Mouse (Mus musculus) yolk sac, embryonic 10.5 days (tissue): ENCODE data around the gene Cenpo.

Experiments
- DNase-seq: peaks from one replicate; pipeline ENCODE4 v3.0.0-alpha.2; 2017; ENCODE audit warnings: low spot score

The Cenpo gene

DNA sequence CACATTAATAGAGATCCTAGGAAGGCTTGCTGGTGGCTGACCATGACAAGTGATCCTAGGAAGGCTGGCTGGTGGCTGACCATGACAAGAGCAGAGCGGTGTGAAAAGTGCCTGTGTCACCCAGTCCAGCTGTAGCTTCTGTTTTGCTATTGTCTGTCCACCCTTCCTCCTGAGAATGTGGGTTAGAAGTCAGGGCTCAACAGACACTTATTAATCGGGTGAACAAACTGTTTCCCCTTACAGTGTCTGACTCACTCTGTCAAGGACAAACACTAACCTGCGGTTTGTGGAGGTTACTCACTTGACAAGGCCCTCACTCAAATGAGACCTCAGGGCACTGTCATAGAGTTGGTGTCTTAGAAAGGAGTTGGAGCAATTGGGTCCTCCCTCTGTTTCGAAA, 35.4 kb downstream of the Cenpo start:
- no peak for DNase-seq

GRCm38 (mm10) chr12:4194643-4195042, 39.5 kb downstream of the Cenpo start:
- no peak for DNase-seq

- peak; percentile 30 for DNase-seq
Measured at GRCm38 (mm10) chr12:4193025-4193740, 40.9 kb downstream of the Cenpo start.

GRCm38 (mm10) chr12:4192514-4192913, 41.6 kb downstream of the Cenpo start:
- DNase-seq: no peak

DNA sequence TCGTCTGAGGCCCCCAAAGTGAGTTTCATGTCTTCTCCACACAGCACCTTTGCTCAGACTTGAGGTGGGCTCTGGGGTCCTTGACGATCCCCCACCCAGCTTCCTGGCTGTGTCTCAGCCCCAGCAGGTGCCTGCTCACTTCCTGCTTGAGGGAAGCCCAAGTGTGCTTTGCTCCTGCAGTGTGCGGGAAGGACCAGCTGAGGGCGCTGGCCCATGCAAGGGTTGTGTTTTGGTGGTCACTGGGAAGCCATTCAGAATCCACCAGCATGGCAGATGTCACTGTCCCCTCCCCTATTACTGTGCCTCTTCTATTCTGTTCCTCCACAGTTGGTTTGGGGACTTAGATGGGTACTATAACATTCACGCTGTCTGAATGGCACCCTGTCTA, 45.0 kb downstream of the Cenpo start:
- DNase-seq: no peak

GRCm38 (mm10) chr12:4188171-4189059, 45.7 kb downstream of the Cenpo start:
- no peak for DNase-seq

DNA sequence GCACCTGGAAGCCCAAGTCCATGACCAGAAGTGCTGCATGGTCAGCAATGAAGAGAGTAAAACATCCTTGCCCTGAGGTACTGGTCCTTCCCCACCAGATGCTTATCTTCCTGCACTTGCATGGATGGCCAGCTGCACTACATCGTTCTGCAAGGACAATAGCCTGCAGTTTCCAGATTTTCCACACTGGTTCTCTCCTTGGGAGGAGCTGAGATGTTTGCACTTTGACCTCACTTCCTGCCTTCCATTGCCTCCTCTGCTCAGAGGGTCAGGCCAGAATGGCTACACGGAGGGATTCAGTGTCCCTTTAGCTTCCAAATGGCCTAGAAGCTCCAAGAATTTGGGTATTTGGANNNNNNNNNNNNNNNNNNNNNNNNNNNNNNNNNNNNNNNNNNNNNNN, 49.4 kb downstream of the Cenpo start:
- no peak for DNase-seq

DNA sequence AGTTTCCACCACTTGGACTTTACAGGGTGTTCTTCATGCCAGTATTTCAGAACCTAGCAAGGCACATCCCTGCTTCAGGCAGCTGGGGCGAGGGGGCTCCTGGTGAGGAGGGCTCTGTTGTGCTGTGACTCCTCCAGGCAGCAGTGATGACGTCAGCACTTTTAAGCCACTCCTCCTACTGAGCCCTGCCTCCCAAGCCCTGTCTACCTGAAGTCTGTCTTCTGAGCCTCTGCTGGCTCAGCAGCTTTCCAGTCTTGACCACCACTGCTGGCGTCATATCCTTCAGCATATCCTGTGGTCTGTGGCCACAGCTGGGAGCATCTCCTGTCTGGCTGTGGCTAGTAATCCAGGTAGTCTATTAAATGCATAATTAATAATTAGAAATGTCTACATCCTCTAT, 53.6 kb downstream of the Cenpo start:
- DNase-seq: no peak

GRCm38 (mm10) chr12:4179671-4180233, 54.3 kb downstream of the Cenpo start:
- DNase-seq: no peak

DNA sequence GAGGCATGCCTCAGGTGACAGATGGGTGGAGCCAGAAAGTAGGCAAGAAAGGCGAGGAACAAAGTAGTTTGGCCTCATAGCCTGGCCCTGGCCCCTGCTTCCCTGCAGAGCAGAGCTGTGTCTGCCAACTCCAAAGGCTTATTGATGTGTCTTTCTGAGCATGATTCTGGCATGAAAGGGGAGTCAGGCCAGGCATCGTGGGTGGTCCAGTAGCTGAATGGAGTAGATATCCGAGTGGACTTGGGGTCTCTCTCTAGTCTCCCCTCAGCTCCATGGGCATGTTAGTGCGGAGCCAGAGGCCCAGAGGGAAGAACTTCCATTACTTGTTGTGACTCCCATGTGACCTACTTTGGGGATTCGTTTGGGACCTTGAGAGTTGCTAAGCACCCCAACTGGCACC, 55.3 kb downstream of the Cenpo start:
- DNase-seq: no peak

DNA sequence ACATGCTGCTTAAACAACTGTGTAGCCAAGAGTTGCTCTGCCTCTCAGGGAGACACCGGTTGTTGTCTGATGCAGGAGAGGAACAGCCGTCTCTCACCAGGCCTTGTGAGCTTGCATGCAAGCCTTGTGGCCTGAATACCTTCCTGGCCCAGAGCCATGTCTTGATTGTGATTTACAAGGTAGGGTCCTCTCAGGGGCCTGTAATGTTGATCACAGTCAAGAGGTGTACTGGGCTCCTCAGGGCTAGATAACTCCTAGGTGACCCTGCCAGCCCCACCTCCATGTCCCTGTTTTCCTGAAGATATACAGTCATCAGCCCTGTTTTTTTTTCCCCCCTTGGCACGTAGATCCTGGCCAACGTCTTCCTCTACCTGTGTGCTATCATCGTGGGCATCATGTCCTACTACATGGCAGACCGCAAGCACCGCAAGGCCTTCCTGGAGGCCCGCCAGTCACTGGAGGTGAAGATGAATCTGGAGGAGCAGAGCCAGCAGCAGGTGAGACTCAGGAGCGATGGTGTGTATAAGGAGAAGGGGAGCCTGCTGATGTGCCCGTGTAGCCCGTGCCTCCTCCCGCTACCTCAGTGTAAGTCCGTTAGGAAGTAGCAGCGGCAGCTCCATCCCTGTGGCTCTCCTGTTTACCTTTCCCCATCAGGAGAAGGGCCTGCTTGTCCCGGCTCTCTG, 60.8 kb downstream of the Cenpo start:
- no peak for DNase-seq

DNA sequence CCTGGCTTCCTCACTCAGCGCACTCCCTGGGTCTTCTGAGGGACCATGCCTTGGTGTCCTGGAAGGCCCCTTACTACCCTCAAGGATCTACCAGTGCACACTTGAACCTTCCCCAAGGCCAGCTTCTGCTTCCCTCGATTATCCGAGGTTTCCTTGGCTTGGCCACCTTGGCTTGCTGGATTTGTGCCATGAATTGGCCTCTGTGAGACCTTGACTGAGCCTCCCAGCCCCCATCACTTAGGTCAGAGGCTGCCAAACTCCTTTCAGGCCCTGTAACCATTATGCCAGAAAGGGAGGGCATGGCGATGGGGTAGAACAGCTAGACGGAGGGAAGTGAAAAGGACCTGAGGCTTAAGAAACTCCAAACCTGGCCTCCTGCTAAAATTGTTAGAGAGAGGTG, 64.5 kb downstream of the Cenpo start:
- no peak for DNase-seq

GRCm38 (mm10) chr12:4169058-4169457, 65.0 kb downstream of the Cenpo start:
- DNase-seq: no peak

DNA sequence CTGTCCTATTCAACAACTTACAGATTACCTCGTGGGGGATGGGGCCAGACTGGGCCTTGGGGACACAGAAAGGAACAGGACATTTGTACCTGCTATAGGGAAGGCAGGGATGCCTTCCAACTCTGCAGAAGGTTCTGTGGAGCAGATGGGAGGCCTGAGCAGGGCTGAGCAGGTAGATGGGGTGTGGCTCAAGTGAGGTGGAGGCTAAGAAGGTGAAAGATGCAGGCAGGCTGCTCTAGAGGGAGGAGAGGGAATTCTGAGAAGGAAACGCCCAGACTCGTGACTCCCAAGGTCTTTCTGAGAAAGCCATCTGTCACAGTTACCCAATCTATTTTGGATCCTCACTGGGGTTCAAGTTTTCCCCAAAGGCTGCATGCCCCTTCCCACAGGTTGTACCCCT, 67.1 kb downstream of the Cenpo start:
- no peak for DNase-seq

GRCm38 (mm10) chr12:4162886-4163285, 71.2 kb downstream of the Cenpo start:
- DNase-seq: no peak

GRCm38 (mm10) chr12:4160322-4160721, 73.8 kb downstream of the Cenpo start:
- no peak for DNase-seq

DNA sequence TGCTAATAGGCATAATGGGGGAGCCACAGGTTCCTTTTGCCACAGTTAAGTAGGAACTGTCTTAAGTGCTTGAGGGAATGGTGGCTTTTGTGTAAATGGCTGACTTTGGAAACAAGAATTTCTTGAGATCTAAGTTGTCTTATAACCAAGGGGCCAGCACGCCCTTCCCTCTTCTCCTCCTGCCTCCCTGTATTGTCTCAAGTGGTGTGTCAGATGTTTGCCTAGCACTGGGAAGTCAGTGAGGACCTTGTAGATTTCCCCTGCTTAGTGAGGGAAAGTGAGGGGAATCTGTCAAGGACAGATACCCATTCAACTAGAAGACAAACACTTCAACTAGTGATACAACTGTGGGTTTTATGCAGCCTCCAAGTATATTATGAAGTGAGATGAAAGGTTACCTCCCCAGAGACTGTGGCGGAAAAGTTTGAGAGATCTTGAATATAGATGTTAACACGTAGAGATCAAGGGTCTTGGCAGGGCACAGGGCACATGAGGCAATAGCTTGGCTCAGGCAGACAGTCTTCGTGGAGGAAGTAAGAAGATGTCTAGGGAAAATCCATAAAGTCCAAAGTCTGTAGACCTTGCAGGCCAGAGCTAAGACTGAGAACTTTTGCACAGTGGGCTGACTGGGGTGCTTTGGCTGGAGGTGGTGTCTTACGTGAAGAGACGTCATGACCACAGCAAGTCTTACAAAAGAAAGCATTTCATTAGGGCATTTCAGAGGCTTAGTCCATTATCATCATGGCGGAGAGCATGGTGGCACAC, 75.0 kb downstream of the Cenpo start:
- no peak for DNase-seq

DNA sequence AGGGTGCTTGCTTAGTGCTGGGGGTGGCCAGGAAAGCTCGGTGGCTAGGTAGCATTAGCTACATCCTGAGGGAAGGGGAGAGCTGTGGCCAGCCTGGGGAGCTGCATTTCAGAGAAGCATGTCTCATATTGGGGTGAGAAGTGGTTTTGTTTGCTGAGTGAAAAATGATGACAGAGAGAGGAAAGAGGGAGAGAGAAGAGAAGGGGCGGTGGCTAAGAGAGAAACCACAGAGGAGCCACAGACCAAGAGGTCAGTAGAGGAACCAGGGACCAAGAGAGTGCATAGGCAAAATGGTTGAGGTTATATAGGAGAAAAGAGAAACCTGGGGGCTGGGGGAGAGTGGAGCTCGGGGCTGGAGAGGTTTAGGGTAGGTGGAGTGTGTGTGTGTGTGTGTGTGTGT, 75.9 kb downstream of the Cenpo start:
- DNase-seq: no peak

- DNase-seq: no peak
Measured at GRCm38 (mm10) chr12:4157466-4157865, 76.6 kb downstream of the Cenpo start.

DNA sequence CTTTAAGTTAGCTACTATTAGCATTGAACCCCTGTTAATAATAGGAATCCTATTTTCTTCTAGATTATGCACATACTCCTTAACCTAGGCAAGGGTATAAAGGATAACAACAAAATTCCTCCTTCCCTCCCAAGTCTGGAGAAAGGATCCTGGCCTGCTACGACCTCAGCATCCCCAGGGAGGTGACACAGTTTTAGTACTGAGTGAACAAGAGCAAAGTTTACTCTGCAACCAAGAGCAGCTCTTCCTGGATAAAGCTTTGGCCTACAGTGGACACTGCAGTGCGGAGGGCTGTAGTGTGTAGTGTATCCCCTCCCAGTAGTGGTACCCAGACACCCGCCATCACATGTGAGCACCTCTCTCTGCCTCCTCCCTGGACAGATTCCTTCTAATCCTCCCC, 82.1 kb downstream of the Cenpo start:
- no peak for DNase-seq

GRCm38 (mm10) chr12:4150936-4151335, 83.2 kb downstream of the Cenpo start:
- no peak for DNase-seq
